ENCODE assay signal across 9 mouse cellular contexts in the genomic region with DNA sequence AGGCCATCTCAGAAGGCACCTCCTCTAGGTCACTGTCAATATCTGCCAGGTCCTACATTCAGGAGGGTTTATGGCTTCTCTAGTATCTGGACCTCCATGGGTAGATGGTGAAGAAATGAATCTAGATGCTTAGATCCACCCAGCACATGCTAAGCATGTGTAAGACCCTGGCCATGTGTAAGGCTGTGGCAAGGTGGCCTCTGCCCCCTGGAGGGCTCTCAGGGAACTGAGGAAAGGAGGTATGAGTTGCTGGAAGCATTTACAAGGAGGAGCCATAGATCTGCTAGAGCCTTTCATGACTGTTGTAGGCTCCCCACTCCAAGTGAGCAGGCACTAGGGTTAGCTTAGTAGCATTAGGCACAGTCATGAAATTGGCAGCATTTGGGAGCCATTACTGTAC.
DNase-seq lines count a peak whose midpoint lies in the region; ATAC-seq and TF ChIP-seq lines count a peak whose summit lies in the region.
"Had no signal": no experiment of that assay in that cellular context is flagged by ENCODE, and none has a peak within 500 bp of the region (broad histone marks: within the 10 kb centered on the region; RNA-seq: fewer than 3 reads in every experiment).

No protein-coding gene starts in this region.

- no peaks in the 10 kb centered on the region for H3K36me3 ChIP-seq in forebrain, embryonic 11.5 days (ENCODE audit: control insufficient read depth, insufficient read depth, low read length)
- no peaks in the 10 kb centered on the region for H3K36me3 ChIP-seq in forebrain, embryonic 14.5 days (ENCODE audit: control insufficient read depth, insufficient read depth, low read length)
- H3K36me3 ChIP-seq in liver, adult 2 months (ENCODE audit: control insufficient read depth, insufficient read depth, low read length), result no peaks in the 10 kb centered on the region
- H3K36me3 ChIP-seq in liver, embryonic 11.5 days (ENCODE audit: control insufficient read depth, insufficient read depth, low read length), result no peaks in the 10 kb centered on the region
- no peaks in the 10 kb centered on the region for H3K36me3 ChIP-seq in hindbrain, postnatal 0 days (ENCODE audit: insufficient read depth, low read length)
- no peaks in the 10 kb centered on the region for H3K36me3 ChIP-seq in stomach, postnatal 0 days (ENCODE audit: control insufficient read depth, insufficient read depth, low read length)
- H3K36me3 ChIP-seq: liver, embryonic 15.5 days had no signal

- H3K27me3 ChIP-seq in forebrain, embryonic 11.5 days (ENCODE audit: control insufficient read depth, insufficient read depth, low read length), result no peaks in the 10 kb centered on the region
- H3K27me3 ChIP-seq in forebrain, embryonic 14.5 days (replicated peaks; ENCODE audit: control insufficient read depth, insufficient read depth, low read length), result no peaks in the 10 kb centered on the region
- no peaks in the 10 kb centered on the region for H3K27me3 ChIP-seq in liver, adult 2 months (ENCODE audit: control insufficient read depth, insufficient read depth, low read length)
- H3K27me3 ChIP-seq in liver, embryonic 11.5 days (replicated peaks; ENCODE audit: control insufficient read depth, insufficient read depth, low read length), result no peaks in the 10 kb centered on the region
- H3K27me3 ChIP-seq in hindbrain, postnatal 0 days (ENCODE audit: insufficient read depth, low read length), result no peaks in the 10 kb centered on the region
- no peaks in the 10 kb centered on the region for H3K27me3 ChIP-seq in stomach, postnatal 0 days (ENCODE audit: control insufficient read depth, insufficient read depth, low read length)
- H3K27me3 ChIP-seq: liver, embryonic 15.5 days had no signal

- H3K9me3 ChIP-seq in forebrain, embryonic 11.5 days (ENCODE audit: control insufficient read depth, low read length), result no peaks in the 10 kb centered on the region
- H3K9me3 ChIP-seq in forebrain, embryonic 14.5 days (replicated peaks; ENCODE audit: control insufficient read depth, low read length), result no peaks in the 10 kb centered on the region
- no peaks in the 10 kb centered on the region for H3K9me3 ChIP-seq in liver, embryonic 11.5 days (ENCODE audit: control insufficient read depth, low read length)
- no peaks in the 10 kb centered on the region for H3K9me3 ChIP-seq in hindbrain, postnatal 0 days (ENCODE audit: low read length)
- no peaks in the 10 kb centered on the region for H3K9me3 ChIP-seq in stomach, postnatal 0 days (ENCODE audit: control insufficient read depth, low read length)
- H3K9me3 ChIP-seq: liver, embryonic 15.5 days had no signal

- ATAC-seq in forebrain, embryonic 11.5 days (replicated peaks; ENCODE audit: low FRiP score), result 0 out of 2 replicates have a peak, but pooled peaks have one; percentile 39
- ATAC-seq in forebrain, embryonic 14.5 days, result no peak
- ATAC-seq in liver, embryonic 11.5 days (replicated peaks; ENCODE audit: low FRiP score), result no peak
- no peak for ATAC-seq in hindbrain, postnatal 0 days
- ATAC-seq in stomach, postnatal 0 days (ENCODE audit: low FRiP score, low TSS enrichment), result no peak

- no peak overlapping the region for H3K4me3 ChIP-seq in forebrain, embryonic 11.5 days (ENCODE audit: low read depth, low read length)
- H3K4me3 ChIP-seq in forebrain, embryonic 14.5 days (ENCODE audit: low read depth, low read length), result no peak overlapping the region
- no peak overlapping the region for H3K4me3 ChIP-seq in liver, adult 2 months (ENCODE audit: insufficient read depth, low read depth, low read length)
- H3K4me3 ChIP-seq in liver, embryonic 11.5 days (ENCODE audit: low read depth, low read length), result no peak overlapping the region
- no peak overlapping the region for H3K4me3 ChIP-seq in hindbrain, postnatal 0 days (ENCODE audit: low read length)
- H3K4me3 ChIP-seq in stomach, postnatal 0 days (ENCODE audit: low read depth, low read length), result no peak overlapping the region
- H3K4me3 ChIP-seq: liver, embryonic 15.5 days had no signal

- no peak for TF ChIP-seq EP300 in stomach, postnatal 0 days (optimal IDR thresholded peaks at IDR 0.05)

- H3K4me1 ChIP-seq in forebrain, embryonic 11.5 days (replicated peaks; ENCODE audit: control insufficient read depth, insufficient read depth, low read length), result 0 out of 2 replicates have a peak, but pooled peaks cover 4% of the 10 kb centered on the region
- no peaks in the 10 kb centered on the region for H3K4me1 ChIP-seq in forebrain, embryonic 14.5 days (ENCODE audit: control insufficient read depth, insufficient read depth, low read length)
- H3K4me1 ChIP-seq in liver, adult 2 months (ENCODE audit: control insufficient read depth, insufficient read depth, low read length), result no peaks in the 10 kb centered on the region
- H3K4me1 ChIP-seq in liver, embryonic 11.5 days (replicated peaks; ENCODE audit: control insufficient read depth, insufficient read depth, low read length), result no peaks in the 10 kb centered on the region
- 0 out of 2 replicates have a peak, but pooled peaks cover 3% of the 10 kb centered on the region for H3K4me1 ChIP-seq in hindbrain, postnatal 0 days (ENCODE audit: insufficient read depth, low read length)
- peaks cover 3% of the 10 kb centered on the region; the same call in 1 of the 2 replicates for H3K4me1 ChIP-seq in stomach, postnatal 0 days (replicated peaks; ENCODE audit: control insufficient read depth, insufficient read depth)
- H3K4me1 ChIP-seq: liver, embryonic 15.5 days had no signal

- no peak overlapping the region for H3K27ac ChIP-seq in forebrain, embryonic 11.5 days (ENCODE audit: low read depth, low read length)
- H3K27ac ChIP-seq in forebrain, embryonic 14.5 days (ENCODE audit: low read depth, low read length), result no peak overlapping the region
- no peak overlapping the region for H3K27ac ChIP-seq in liver, adult 2 months (replicated peaks; ENCODE audit: insufficient read depth, low read depth, low read length)
- H3K27ac ChIP-seq in liver, embryonic 11.5 days (ENCODE audit: low read depth, low read length), result no peak overlapping the region
- no peak overlapping the region for H3K27ac ChIP-seq in hindbrain, postnatal 0 days
- H3K27ac ChIP-seq in stomach, postnatal 0 days (replicated peaks), result no peak overlapping the region
- H3K27ac ChIP-seq: liver, embryonic 15.5 days had no signal

- no peak for DNase-seq in forebrain, embryonic 11.5 days (ENCODE audit: low spot score)
- DNase-seq in forebrain, embryonic 14.5 days (ENCODE audit: low spot score), result no peak
- no peak for DNase-seq in liver, adult 2 months (ENCODE audit: extremely low read depth, low read depth, low spot score)
- no peak for DNase-seq in liver, embryonic 11.5 days (ENCODE audit: low spot score)
- no peak for DNase-seq in hindbrain, postnatal 0 days (ENCODE audit: low spot score)
- DNase-seq in stomach, postnatal 0 days (ENCODE audit: low spot score), result peak; percentile 25
- no peak for DNase-seq in B cell, adult 2 months
- DNase-seq in frontal cortex, postnatal 36 days (ENCODE audit: low spot score in 2 of 2), result no peak

- TF ChIP-seq CTCF in liver, adult 2 months (IDR thresholded peaks at IDR 0.05; ENCODE audit: low read depth, low read length), result peak; percentile 18; the same call in 1 of the 2 replicates
- peak; percentile 57 for TF ChIP-seq CTCF in hindbrain, postnatal 0 days (IDR thresholded peaks at IDR 0.05; ENCODE audit: low read depth)
- peak; percentile 66 for TF ChIP-seq CTCF in stomach, postnatal 0 days (IDR thresholded peaks at IDR 0.05; ENCODE audit: low read depth)

- H3K4me2 ChIP-seq in forebrain, embryonic 11.5 days (ENCODE audit: low read depth, low read length, severe bottlenecking), result no peak overlapping the region
- H3K4me2 ChIP-seq in forebrain, embryonic 14.5 days (ENCODE audit: low read length), result no peak overlapping the region
- H3K4me2 ChIP-seq in liver, embryonic 11.5 days, result no peak overlapping the region
- no peak overlapping the region for H3K4me2 ChIP-seq in hindbrain, postnatal 0 days (ENCODE audit: low read depth, low read length)
- H3K4me2 ChIP-seq in stomach, postnatal 0 days (replicated peaks; ENCODE audit: low read depth), result no peak overlapping the region
- H3K4me2 ChIP-seq: liver, embryonic 15.5 days had no signal

- no peaks in the 10 kb centered on the region for H3K79me2 ChIP-seq in liver, adult 2 months (ENCODE audit: control insufficient read depth, insufficient read depth, low read length)

- TF ChIP-seq POLR2A in liver, adult 2 months (IDR thresholded peaks at IDR 0.05; ENCODE audit: extremely low read depth, insufficient read depth, low read length), result no peak

- no peak overlapping the region for H3K9ac ChIP-seq in forebrain, embryonic 11.5 days (ENCODE audit: low read length)
- H3K9ac ChIP-seq in forebrain, embryonic 14.5 days (ENCODE audit: low read length), result no peak overlapping the region
- no peak overlapping the region for H3K9ac ChIP-seq in liver, adult 2 months (ENCODE audit: low read depth, low read length)
- no peak overlapping the region for H3K9ac ChIP-seq in liver, embryonic 11.5 days (ENCODE audit: low read depth, low read length)
- H3K9ac ChIP-seq in hindbrain, postnatal 0 days (replicated peaks; ENCODE audit: low read length), result no peak overlapping the region
- H3K9ac ChIP-seq in stomach, postnatal 0 days (ENCODE audit: low read length), result no peak overlapping the region
- H3K9ac ChIP-seq: liver, embryonic 15.5 days had no signal
